Mouse (Mus musculus) frontal cortex, postnatal 10 days (tissue): Measurements from ENCODE around the gene Plxnb2.

ENCODE experiments used
- DNase-seq, 2 experiments: peaks; one replicate each; pipeline ENCODE4 v3.0.0; 2022; ENCODE audit warnings: low spot score in 2 of 2, mixed read lengths in 1 of 2

Gene Plxnb2

GRCm38 (mm10) chr15:89127364-89127940, 53.1 kb downstream of the Plxnb2 start:
- DNase-seq: no peak

- no peak for DNase-seq
These were observed 54.0 kb downstream of the Plxnb2 start for GRCm38 (mm10) chr15:89126622-89127021.

GRCm38 (mm10) chr15:89125351-89125750, 55.2 kb downstream of the Plxnb2 start:
- DNase-seq: no peak

DNA sequence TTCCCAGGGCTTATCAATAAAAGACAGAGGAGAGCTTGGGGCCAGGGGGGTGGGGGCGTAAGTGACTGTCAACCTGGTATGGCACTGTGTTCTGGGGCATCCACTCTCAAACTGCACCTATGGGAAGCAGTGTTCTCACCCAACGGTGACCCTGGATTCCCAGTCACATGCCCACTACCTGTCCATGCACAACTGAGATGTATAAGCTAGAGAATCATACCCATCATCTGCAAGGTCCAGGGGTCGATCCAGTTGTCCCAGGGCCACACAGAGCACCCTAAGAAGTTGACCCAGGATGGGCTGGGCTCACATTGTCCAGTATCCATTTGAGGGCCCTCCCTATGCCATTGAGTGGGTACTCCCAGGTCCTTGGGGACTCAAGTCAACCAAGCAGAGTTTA, 56.3 kb downstream of the Plxnb2 start:
- no peak for DNase-seq

DNA sequence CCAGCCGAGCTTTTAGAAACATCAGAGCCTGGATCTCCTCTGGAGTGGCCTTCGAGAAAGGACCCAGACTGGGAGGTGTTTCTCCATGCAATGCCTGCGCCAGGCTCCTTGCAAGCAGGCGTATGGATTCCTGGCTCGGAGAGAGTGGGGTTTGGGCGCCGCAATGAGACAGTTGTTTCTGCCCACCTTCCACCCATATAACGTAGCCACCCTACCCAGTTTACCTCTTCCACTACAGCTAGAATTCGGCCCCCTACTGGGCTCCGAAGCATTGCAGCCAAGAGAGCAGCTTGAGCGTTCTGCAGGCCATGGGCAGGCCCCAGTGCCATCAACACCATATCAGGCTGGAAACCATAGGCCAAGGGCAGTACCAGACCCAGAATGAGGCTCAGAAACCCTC, 57.0 kb downstream of the Plxnb2 start:
- DNase-seq: peak; percentile 55 to 62

GRCm38 (mm10) chr15:89122649-89123366, 57.8 kb downstream of the Plxnb2 start, which contains the start of gene Tubgcp6:
Gene Tubgcp6, minus strand, starts transcription at chr15:89123112.
- peak; percentile 92 to 96 for DNase-seq

DNA sequence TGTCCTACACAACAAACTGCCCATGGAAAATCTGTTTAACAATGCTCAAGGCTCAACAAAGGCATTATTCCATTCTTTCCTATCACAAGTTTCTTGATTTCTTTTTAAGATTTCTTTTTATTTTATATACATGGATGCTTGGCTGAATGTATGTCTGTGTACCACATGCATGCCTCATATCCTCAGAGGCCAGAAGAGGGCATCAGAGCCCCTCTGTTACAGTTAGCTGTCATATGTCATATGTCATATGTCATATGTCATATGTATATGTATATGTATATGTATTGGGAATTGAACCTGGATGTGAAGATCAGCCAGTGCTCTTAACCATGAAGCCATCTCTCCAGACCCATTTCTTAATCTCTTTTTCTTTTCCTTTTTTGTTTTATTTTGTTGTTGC, 62.6 kb downstream of the Plxnb2 start:
- DNase-seq: no peak

- no peak for DNase-seq
These were observed 70.4 kb downstream of the Plxnb2 start for GRCm38 (mm10) chr15:89110147-89110546.

DNA sequence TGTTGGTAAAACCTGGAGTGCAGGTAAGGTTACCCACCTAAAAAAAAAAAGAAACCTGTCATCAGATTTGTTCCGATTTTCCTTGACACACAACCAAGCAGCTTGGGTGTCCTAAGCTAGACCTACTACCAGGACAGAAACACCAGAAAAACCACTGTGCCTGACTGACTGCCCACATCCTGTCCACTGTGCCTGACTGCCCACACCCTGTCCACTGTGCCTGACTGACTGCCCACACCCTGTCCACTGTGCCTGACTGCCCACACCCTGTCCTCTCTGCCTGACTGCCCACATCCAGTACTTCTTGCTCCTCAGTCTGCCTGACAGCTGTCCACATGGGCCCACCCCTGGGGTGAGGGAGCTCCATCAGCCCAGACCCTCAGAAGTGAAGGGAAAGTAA, 73.6 kb downstream of the Plxnb2 start:
- no peak for DNase-seq

DNA sequence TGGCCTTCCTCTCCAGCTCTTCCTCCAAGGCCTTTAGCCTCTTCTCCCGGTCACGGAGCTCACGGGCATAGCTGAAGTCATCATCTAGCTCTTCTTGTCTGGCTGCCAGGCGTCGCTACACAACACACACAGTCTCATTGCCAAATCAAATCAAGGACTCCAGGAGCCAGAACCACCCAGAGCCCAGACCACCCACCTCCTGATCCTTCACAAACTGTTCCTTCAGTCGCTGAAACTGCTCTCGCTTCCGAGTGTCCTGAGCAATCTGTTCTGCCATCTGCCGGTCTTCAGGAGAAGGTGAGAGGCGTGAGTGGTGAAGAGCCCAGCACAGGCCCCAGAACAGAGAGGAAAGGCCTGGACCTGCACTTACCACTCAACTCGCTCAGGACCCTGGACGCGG, 74.5 kb downstream of the Plxnb2 start:
- no peak for DNase-seq
